Mouse (Mus musculus): ENCODE measurements around the gene Dis3. TPM values are rescaled to one million over a fixed set of nuclear protein-coding genes. Genes with fewer than 3 reads are reported as not detected.

Gene Dis3
- 43.9 and 44.7 TPM in 2 replicates for polyA plus RNA-seq (2014; fragmentation: Nextera tagmentation; extraction: Ambion mirVana)

GRCm38 (mm10) chr14:99099267-99099966 is at the start of gene Dis3, which contains the start of gene Pibf1:
Dis3 (minus strand) TSS chr14:99099770.
Pibf1 (plus strand) TSS chr14:99099424.
- WGBS, result under 1% methylated on average over 71 of the region's 73 CpGs
- peak within 1 kb of the TSS; percentile 70 for H3K4me2 ChIP-seq (ENCODE audit: low read depth)
- H3K27ac ChIP-seq (ENCODE audit: low read depth, low read length), result peak within 1 kb of the TSS; percentile 82
- H3K27me3 ChIP-seq (ENCODE audit: control insufficient read depth, insufficient read depth, low read length), result no peaks in the 10 kb centered on the region
- H3K9ac ChIP-seq (ENCODE audit: low read length), result peak within 1 kb of the TSS; percentile 91
- H3K9me3 ChIP-seq (ENCODE audit: control insufficient read depth, low read length), result no peaks in the 10 kb centered on the region
- H3K4me3 ChIP-seq (ENCODE audit: low read depth, low read length), result peak within 1 kb of the TSS; percentile 95
- ATAC-seq (ENCODE audit: insufficient read depth, low FRiP score, low TSS enrichment), result peak; percentile 100
- H3K4me1 ChIP-seq (ENCODE audit: control insufficient read depth, insufficient read depth, low read length), result peaks cover 7% of the 10 kb centered on the region
- peaks cover 10% of the 10 kb centered on the region for H3K36me3 ChIP-seq (ENCODE audit: control insufficient read depth, insufficient read depth, low read length)
- peak; percentile 99 for DNase-seq (ENCODE audit: low spot score)

GRCm38 (mm10) chr14:99146841-99147240 is 47.3 kb upstream of the Dis3 start:
- ATAC-seq (ENCODE audit: insufficient read depth, low FRiP score, low TSS enrichment) (no peak), DNase-seq (ENCODE audit: low spot score) (no peak)
- Histone ChIP-seq H3K4me1 (ENCODE audit: control insufficient read depth, insufficient read depth, low read length) (no peaks in the 10 kb centered on the region), H3K4me3 (ENCODE audit: low read depth, low read length) (no peak overlapping the region), H3K9ac (ENCODE audit: low read length) (no peak overlapping the region), H3K27me3 (ENCODE audit: control insufficient read depth, insufficient read depth, low read length) (no peaks in the 10 kb centered on the region), H3K4me2 (ENCODE audit: low read depth) (no peak overlapping the region), H3K27ac (ENCODE audit: low read depth, low read length) (no peak overlapping the region), H3K36me3 (ENCODE audit: control insufficient read depth, insufficient read depth, low read length) (no peaks in the 10 kb centered on the region; the same call in 1 of the 2 replicates), H3K9me3 (ENCODE audit: control insufficient read depth, low read length) (no peaks in the 10 kb centered on the region)
- 64% methylated on average over 1 of the region's 1 CpGs for WGBS

- H3K4me1 ChIP-seq (ENCODE audit: control insufficient read depth, insufficient read depth, low read length), result no peaks in the 10 kb centered on the region
- no peak overlapping the region for H3K9ac ChIP-seq (ENCODE audit: low read length)
- WGBS, result 26% methylated on average over 15 of the region's 15 CpGs
- H3K9me3 ChIP-seq (ENCODE audit: control insufficient read depth, low read length), result no peaks in the 10 kb centered on the region
- H3K27me3 ChIP-seq (ENCODE audit: control insufficient read depth, insufficient read depth, low read length), result no peaks in the 10 kb centered on the region
- H3K4me2 ChIP-seq (ENCODE audit: low read depth), result no peak overlapping the region
- H3K36me3 ChIP-seq (ENCODE audit: control insufficient read depth, insufficient read depth, low read length), result no peaks in the 10 kb centered on the region
- peak; percentile 87 for DNase-seq (ENCODE audit: low spot score)
- H3K27ac ChIP-seq (ENCODE audit: low read depth, low read length), result no peak overlapping the region
- ATAC-seq (ENCODE audit: insufficient read depth, low FRiP score, low TSS enrichment), result peak; percentile 90
- H3K4me3 ChIP-seq (ENCODE audit: low read depth, low read length), result no peak overlapping the region
These were observed 42.4 kb upstream of the Dis3 start for GRCm38 (mm10) chr14:99141786-99142633.

- DNase-seq (ENCODE audit: low spot score), result no peak
- Histone ChIP-seq H3K4me2 (ENCODE audit: low read depth) (no peak overlapping the region), H3K9me3 (ENCODE audit: control insufficient read depth, low read length) (no peaks in the 10 kb centered on the region), H3K4me3 (ENCODE audit: low read depth, low read length) (no peak overlapping the region), H3K9ac (ENCODE audit: low read length) (no peak overlapping the region), H3K36me3 (ENCODE audit: control insufficient read depth, insufficient read depth, low read length) (no peaks in the 10 kb centered on the region), H3K27me3 (ENCODE audit: control insufficient read depth, insufficient read depth, low read length) (no peaks in the 10 kb centered on the region), H3K4me1 (ENCODE audit: control insufficient read depth, insufficient read depth, low read length) (no peaks in the 10 kb centered on the region), H3K27ac (ENCODE audit: low read depth, low read length) (no peak overlapping the region)
- WGBS, result 95% methylated on average over 2 of the region's 2 CpGs
- ATAC-seq (ENCODE audit: insufficient read depth, low FRiP score, low TSS enrichment), result no peak
These were observed 40.5 kb upstream of the Dis3 start for GRCm38 (mm10) chr14:99140036-99140435.

GRCm38 (mm10) chr14:99136297-99136696 is 36.7 kb upstream of the Dis3 start:
- H3K9ac ChIP-seq (ENCODE audit: low read length), result no peak overlapping the region
- H3K9me3 ChIP-seq (ENCODE audit: control insufficient read depth, low read length), result no peaks in the 10 kb centered on the region
- H3K4me1 ChIP-seq (ENCODE audit: control insufficient read depth, insufficient read depth, low read length), result no peaks in the 10 kb centered on the region
- no peak for ATAC-seq (ENCODE audit: insufficient read depth, low FRiP score, low TSS enrichment)
- no peak for DNase-seq (ENCODE audit: low spot score)
- 95% methylated on average over 16 of the region's 16 CpGs for WGBS
- H3K27me3 ChIP-seq (ENCODE audit: control insufficient read depth, insufficient read depth, low read length), result no peaks in the 10 kb centered on the region
- no peaks in the 10 kb centered on the region for H3K36me3 ChIP-seq (ENCODE audit: control insufficient read depth, insufficient read depth, low read length)
- no peak overlapping the region for H3K4me2 ChIP-seq (ENCODE audit: low read depth)
- H3K4me3 ChIP-seq (ENCODE audit: low read depth, low read length), result no peak overlapping the region
- H3K27ac ChIP-seq (ENCODE audit: low read depth, low read length), result no peak overlapping the region

- Histone ChIP-seq H3K4me1 (ENCODE audit: control insufficient read depth, insufficient read depth, low read length) (no peaks in the 10 kb centered on the region), H3K4me2 (ENCODE audit: low read depth) (no peak overlapping the region), H3K27me3 (ENCODE audit: control insufficient read depth, insufficient read depth, low read length) (no peaks in the 10 kb centered on the region), H3K9me3 (ENCODE audit: control insufficient read depth, low read length) (no peaks in the 10 kb centered on the region), H3K9ac (ENCODE audit: low read length) (no peak overlapping the region), H3K36me3 (ENCODE audit: control insufficient read depth, insufficient read depth, low read length) (no peaks in the 10 kb centered on the region), H3K4me3 (ENCODE audit: low read depth, low read length) (no peak overlapping the region), H3K27ac (ENCODE audit: low read depth, low read length) (no peak overlapping the region)
- ATAC-seq (ENCODE audit: insufficient read depth, low FRiP score, low TSS enrichment) (no peak), DNase-seq (ENCODE audit: low spot score) (no peak)
- WGBS, result 91% methylated on average over 9 of the region's 9 CpGs
These were observed 36.2 kb upstream of the Dis3 start for GRCm38 (mm10) chr14:99135761-99136160.

- DNase-seq (ENCODE audit: low spot score) (no peak), ATAC-seq (ENCODE audit: insufficient read depth, low FRiP score, low TSS enrichment) (no peak)
- H3K27ac ChIP-seq (ENCODE audit: low read depth, low read length), result no peak overlapping the region
- H3K4me1 ChIP-seq (ENCODE audit: control insufficient read depth, insufficient read depth, low read length), result no peaks in the 10 kb centered on the region
- no peak overlapping the region for H3K4me3 ChIP-seq (ENCODE audit: low read depth, low read length)
- H3K27me3 ChIP-seq (ENCODE audit: control insufficient read depth, insufficient read depth, low read length), result no peaks in the 10 kb centered on the region
- H3K9me3 ChIP-seq (ENCODE audit: control insufficient read depth, low read length), result no peaks in the 10 kb centered on the region
- no peak overlapping the region for H3K9ac ChIP-seq (ENCODE audit: low read length)
- WGBS, result 92% methylated on average over 2 of the region's 2 CpGs
- no peak overlapping the region for H3K4me2 ChIP-seq (ENCODE audit: low read depth)
- H3K36me3 ChIP-seq (ENCODE audit: control insufficient read depth, insufficient read depth, low read length), result no peaks in the 10 kb centered on the region
These were observed 34.5 kb upstream of the Dis3 start for GRCm38 (mm10) chr14:99134048-99134447.

GRCm38 (mm10) chr14:99129050-99129449 is 29.5 kb upstream of the Dis3 start:
- H3K4me2 ChIP-seq (ENCODE audit: low read depth), result no peak overlapping the region

More at GRCm38 (mm10) chr14:99129050-99129449, 29.5 kb upstream of the Dis3 start:
- Histone ChIP-seq H3K27me3 (ENCODE audit: control insufficient read depth, insufficient read depth, low read length) (no peaks in the 10 kb centered on the region), H3K36me3 (ENCODE audit: control insufficient read depth, insufficient read depth, low read length) (no peaks in the 10 kb centered on the region), H3K4me1 (ENCODE audit: control insufficient read depth, insufficient read depth, low read length) (no peaks in the 10 kb centered on the region), H3K27ac (ENCODE audit: low read depth, low read length) (no peak overlapping the region), H3K4me3 (ENCODE audit: low read depth, low read length) (no peak overlapping the region), H3K9me3 (ENCODE audit: control insufficient read depth, low read length) (no peaks in the 10 kb centered on the region), H3K9ac (ENCODE audit: low read length) (no peak overlapping the region)
- no peak for ATAC-seq (ENCODE audit: insufficient read depth, low FRiP score, low TSS enrichment)
- WGBS, result 81% methylated on average over 2 of the region's 2 CpGs
- no peak for DNase-seq (ENCODE audit: low spot score)
